Mouse (Mus musculus) kidney, adult 2 months (tissue): ENCODE data around the gene Arl15.

Source experiments
- CTCF ChIP-seq: fragments of 200-500 bp; conservative IDR thresholded peaks from 2 replicates; pipeline ENCODE4 v1.5.1; 2011; ENCODE audit warnings: low read depth, mild to moderate bottlenecking, control low read depth, low read length, moderate library complexity, mixed read lengths; ENCODE audit not compliant: insufficient read depth, insufficient read length
- POLR2A ChIP-seq: fragments of 200-500 bp; IDR thresholded peaks from one replicate; pipeline ENCODE4 v1.6.1; 2011; ENCODE audit warnings: low read depth, low read length, control low read depth

DNA sequence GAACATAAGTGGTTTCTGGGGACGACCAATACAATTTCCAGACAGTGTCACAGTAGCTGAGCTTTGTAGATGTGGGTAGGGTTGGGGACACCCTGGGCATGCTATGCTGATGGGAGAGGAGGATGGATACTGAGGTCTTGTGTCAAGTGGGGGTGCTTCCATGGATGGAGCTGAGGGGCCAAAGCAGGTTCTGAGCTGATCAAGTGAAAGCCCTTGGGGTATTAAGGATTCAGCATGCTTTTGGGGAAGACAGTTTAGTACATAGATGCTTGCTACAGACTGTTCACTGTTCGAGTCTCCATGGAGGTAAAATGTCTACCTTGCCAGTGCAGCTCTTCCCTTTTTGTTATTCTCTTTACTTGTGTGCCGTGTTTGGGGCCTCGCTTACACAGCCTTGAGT lies 59.8 kb downstream of the Arl15 start:
- no peak for TF ChIP-seq POLR2A
- no peak for TF ChIP-seq CTCF
